Mouse (Mus musculus) kidney, postnatal 0 days (tissue): ENCODE results near the gene 1700001O22Rik. TPM values are rescaled to one million over a fixed set of nuclear protein-coding genes. Genes with fewer than 3 reads are reported as not detected.

Experiments used
- ATAC-seq: fragments of 200-750 bp; cut with Nextera tagmentation; replicated peaks from 2 replicates; pipeline ENCODE4 v1.8.0; 2017; ENCODE audit warnings: low read depth, moderate number of reproducible peaks, moderate TSS enrichment, moderate library complexity; ENCODE audit not compliant: low FRiP score
- DNase-seq: peaks from one replicate; pipeline ENCODE4 v3.0.0-alpha.2; 2016; ENCODE audit warnings: low spot score
- H3K27ac ChIP-seq: fragments of 300-500 bp; sonication (generic); 2 replicates; pipeline ENCODE4 v1.5.1; 2014; ENCODE audit warnings: mild to moderate bottlenecking
- H3K27me3 ChIP-seq: fragments of 300-500 bp; sonication (generic); 2 replicates; pipeline ENCODE4 v1.6.1; 2014; ENCODE audit warnings: low read length, mixed read lengths; ENCODE audit not compliant: insufficient read depth
- H3K36me3 ChIP-seq: fragments of 300-500 bp; sonication (generic); 2 replicates; pipeline ENCODE4 v1.6.1; 2014; ENCODE audit warnings: low read length, mixed read lengths; ENCODE audit not compliant: insufficient read depth
- H3K4me1 ChIP-seq: fragments of 300-500 bp; sonication (generic); replicated peaks from 2 replicates; pipeline ENCODE4 v1.6.1; 2014; ENCODE audit warnings: antibody characterized with exemption, low read length, mixed read lengths; ENCODE audit not compliant: insufficient read depth
- H3K4me2 ChIP-seq: fragments of 300-500 bp; sonication (generic); 2 replicates; pipeline ENCODE4 v1.6.1; 2014; ENCODE audit warnings: mild to moderate bottlenecking, low read length, moderate library complexity, mixed read lengths
- H3K4me3 ChIP-seq: fragments of 300-500 bp; sonication (generic); replicated peaks from 2 replicates; pipeline ENCODE4 v1.5.1; 2014; ENCODE audit warnings: low read depth, low read length
- H3K9ac ChIP-seq: fragments of 300-500 bp; sonication (generic); 2 replicates; pipeline ENCODE4 v1.6.1; 2014; ENCODE audit warnings: low read depth, low read length
- H3K9me3 ChIP-seq: fragments of 300-500 bp; sonication (generic); replicated peaks from 2 replicates; pipeline ENCODE4 v1.6.1; 2016; ENCODE audit warnings: low read length, inconsistent platforms, mixed read lengths
- CTCF ChIP-seq: IDR thresholded peaks from 2 replicates; pipeline ENCODE4 v1.5.1; 2016; ENCODE audit warnings: antibody characterized with exemption, low read depth, mild to moderate bottlenecking, moderate library complexity
- WGBS: fragments of 180-500 bp; shearing (Covaris S2); extraction: QIAGEN DNeasy Blood & Tissue Kit; methylation state at CpG from one replicate; pipeline ENCODE4 v1.1.7; 2014; 5-methylcytosine and 5-hydroxymethylcytosine counted together
- polyA plus RNA-seq: library from polyadenylated mRNA; unstranded; fragments of >200 nt; fragmentation: Nextera tagmentation; extraction: Ambion mirVana; gene quantifications from 2 replicates; pipeline ENCODE4 v1.2.1, GENCODE M21; 2015

Gene 1700001O22Rik
- polyA plus RNA-seq, 1 experiment from 2014 or later: 4.6 TPM

DNA sequence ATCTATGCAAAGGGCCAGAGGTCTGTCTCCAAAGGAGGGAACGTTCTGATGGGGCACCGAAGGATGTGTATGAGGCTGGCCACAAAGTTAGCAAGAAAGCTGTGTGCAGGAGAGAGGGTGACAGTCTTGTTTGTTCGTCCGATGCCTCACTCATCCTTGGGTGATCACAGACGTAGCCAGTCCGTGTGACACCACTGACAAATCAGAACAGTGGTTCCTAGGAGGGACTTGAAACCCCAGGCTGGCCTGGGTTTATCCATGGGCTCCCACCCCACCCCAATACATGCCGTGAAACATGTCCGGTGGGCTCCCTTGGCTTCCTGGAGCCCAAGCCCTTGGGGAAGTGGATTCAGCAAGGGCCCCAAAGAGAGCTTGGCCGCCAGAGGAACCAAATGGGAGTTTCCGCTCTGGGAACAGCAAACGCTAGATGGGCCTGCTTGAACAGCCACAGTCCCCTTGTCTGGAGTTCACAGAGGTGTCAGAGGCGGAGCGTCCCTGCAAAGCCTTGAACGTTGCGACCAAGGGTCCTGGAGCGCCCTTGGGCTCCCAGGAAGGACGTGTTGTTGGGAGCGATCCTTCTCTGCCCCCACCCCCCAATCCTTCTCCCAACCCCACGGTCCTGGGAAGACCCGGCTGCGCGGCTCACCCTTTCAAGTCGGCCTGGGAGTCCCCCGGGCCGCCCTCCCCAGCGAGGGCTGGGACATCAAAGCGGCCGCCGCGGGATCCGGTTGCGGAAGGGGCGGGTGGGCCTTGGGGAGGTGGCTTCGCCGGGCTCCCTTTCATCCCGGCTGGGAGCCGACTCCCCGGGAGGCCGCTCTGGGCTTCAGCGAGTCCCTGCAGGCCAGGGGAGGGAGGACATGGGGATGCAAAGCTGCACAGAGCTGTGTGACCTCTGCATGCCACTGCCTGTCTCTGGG is 19.1 kb downstream of the 1700001O22Rik start:
- Histone ChIP-seq H3K4me1 (peaks cover 20% of the 10 kb centered on the region; the same call in 1 of the 2 replicates), H3K27me3 (no peaks in the 10 kb centered on the region), H3K4me2 (peak overlapping the region; percentile 60), H3K36me3 (no peaks in the 10 kb centered on the region), H3K27ac (peak overlapping the region; percentile 92), H3K4me3 (peak overlapping the region; percentile 16; the same call in 1 of the 2 replicates), H3K9ac (peak overlapping the region; percentile 60), H3K9me3 (no peaks in the 10 kb centered on the region)
- DNase-seq: peak; percentile 93
- peak; percentile 43 for TF ChIP-seq CTCF
- 5% methylated on average over 40 of the region's 40 CpGs for WGBS
- ATAC-seq: peak; percentile 82

DNA sequence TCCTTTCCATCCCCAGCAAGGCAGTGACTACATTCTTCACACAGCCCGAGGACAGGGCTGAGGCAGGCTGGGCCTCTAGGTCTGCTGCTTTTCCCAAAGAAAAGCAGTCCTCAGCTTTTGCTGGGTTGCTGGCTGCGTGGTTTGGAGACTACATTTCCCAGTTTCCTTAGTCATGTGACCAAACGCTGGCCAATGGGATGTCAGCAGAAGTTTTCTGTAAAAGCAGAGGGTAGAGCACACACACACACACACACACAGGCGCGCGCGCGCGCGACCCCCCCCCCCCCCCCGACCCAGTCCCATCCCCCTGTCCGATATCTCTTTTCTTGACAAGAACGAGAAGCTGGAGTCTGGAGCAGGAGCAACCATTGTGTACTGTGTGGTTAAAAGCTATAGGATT is 20.1 kb downstream of the 1700001O22Rik start:
- peak overlapping the region; percentile 46 for H3K4me2 ChIP-seq
- no peaks in the 10 kb centered on the region for H3K36me3 ChIP-seq
- DNase-seq (peak; percentile 87), ATAC-seq (0 out of 2 replicates have a peak, but pooled peaks have one; percentile 13)
- peak overlapping the region; percentile 92 for H3K27ac ChIP-seq
- no peak overlapping the region for H3K4me3 ChIP-seq
- H3K4me1 ChIP-seq: peaks cover 20% of the 10 kb centered on the region; the same call in 1 of the 2 replicates
- 2% methylated on average over 13 of the region's 13 CpGs for WGBS
- no peak for TF ChIP-seq CTCF
- H3K9me3 ChIP-seq: no peaks in the 10 kb centered on the region
- H3K27me3 ChIP-seq: no peaks in the 10 kb centered on the region
- H3K9ac ChIP-seq: no peak overlapping the region; the same call in 1 of the 2 replicates

DNA sequence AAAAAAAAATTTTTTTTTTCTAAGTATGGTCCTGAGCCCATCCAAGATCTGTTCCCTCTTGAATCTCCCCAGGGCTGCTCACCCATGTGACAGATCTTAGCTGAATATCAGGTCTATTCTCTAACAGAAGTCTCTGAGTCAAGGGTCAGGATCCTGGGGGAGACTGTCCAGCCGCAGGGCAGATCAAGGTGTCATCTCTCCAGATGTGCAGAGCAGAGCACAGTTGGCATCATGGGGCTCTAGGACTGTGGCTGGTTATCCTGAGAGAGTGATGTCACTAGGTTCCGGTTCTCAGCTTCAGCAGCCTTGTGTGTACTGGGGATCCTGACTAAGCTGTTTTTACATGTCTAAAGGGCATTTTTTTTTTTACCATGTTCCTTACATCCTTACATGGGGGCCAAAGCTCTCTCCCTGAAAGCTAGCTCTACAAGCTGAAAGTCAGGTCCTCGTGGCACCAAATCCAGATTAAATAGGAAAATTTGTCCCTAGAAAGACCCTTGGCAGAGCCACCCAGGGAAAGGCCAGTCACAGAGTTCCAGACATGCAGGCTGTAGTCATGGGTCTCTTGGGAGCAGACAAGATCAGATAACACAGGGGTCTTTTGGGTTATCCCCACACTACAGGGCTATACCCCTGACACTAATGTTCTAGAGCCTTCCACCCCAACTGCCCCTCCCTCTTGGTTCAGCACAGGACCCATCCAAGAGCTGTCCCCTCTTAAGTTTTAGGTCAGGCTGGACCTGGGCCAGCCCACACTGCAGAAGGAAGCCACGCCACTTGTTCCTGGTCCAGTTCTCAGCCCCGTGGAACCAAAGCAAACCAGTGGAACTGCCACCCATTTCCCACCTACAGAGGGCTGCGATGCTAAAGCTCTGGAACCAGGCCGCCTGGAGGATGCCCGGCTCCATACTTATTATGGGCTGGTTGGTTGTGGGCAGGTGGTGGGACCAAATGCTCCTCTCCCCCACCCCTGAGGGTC is 20.9 kb downstream of the 1700001O22Rik start:
- no peaks in the 10 kb centered on the region for H3K9me3 ChIP-seq
- no peak for ATAC-seq
- no peaks in the 10 kb centered on the region for H3K27me3 ChIP-seq
- peaks cover 20% of the 10 kb centered on the region; the same call in 1 of the 2 replicates for H3K4me1 ChIP-seq
- peak overlapping the region; percentile 92 for H3K27ac ChIP-seq
- H3K4me2 ChIP-seq: 0 out of 2 replicates have a peak overlapping the region, but pooled peaks have one; percentile 46
- WGBS: 74% methylated on average over 8 of the region's 8 CpGs
- DNase-seq: no peak
- H3K4me3 ChIP-seq: no peak overlapping the region
- no peak overlapping the region; the same call in 1 of the 2 replicates for H3K9ac ChIP-seq
- H3K36me3 ChIP-seq: no peaks in the 10 kb centered on the region
- no peak for TF ChIP-seq CTCF

DNA sequence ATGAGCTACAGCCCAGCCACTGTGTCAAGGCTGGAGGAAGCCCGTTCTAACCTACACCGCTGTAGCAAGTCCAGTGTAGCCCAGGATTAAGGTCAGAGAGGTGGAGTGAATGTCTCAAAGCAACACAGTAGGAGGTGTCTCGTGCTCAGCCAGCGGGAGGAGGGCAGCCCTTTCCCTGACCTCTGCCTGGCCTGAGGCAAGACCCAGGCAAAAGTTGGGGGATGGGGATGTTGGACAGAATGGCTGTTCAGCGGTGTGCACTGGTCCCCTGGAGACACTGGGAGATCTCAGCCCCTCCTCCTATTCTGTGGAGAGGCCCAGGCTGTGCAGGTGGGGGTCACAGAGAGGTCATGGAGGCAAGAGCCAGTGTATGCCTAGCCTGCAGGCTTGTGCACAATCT is 24.2 kb downstream of the 1700001O22Rik start:
- Histone ChIP-seq H3K4me1 (peaks cover 13% of the 10 kb centered on the region), H3K4me3 (no peak overlapping the region), H3K4me2 (no peak overlapping the region), H3K9me3 (no peaks in the 10 kb centered on the region), H3K27me3 (no peaks in the 10 kb centered on the region), H3K9ac (no peak overlapping the region), H3K27ac (peak overlapping the region; percentile 62; the same call in 1 of the 2 replicates), H3K36me3 (no peaks in the 10 kb centered on the region)
- ATAC-seq (peak; percentile 16; the same call in 1 of the 2 replicates), DNase-seq (no peak)
- TF ChIP-seq CTCF: no peak
- 13% methylated on average over 5 of the region's 5 CpGs for WGBS

DNA sequence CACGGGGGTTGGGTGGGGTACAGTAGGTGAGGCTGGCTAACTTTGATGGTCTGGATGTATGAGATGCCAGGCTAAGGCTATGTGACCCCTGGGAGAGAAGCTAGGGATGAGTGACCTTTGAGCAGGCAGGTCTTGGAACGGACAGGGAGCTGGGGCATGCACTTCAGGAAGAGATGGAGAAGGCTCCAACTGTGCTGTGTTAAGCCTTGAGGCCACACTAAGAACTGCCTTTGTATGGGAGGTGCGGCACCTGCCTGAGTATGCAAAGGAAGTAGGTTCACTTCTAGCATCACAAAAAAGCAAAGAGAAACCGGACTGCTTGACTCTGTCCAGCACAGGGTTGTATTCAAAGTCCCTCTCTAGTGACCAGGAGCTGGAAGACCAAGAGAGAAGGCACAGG is 25.2 kb downstream of the 1700001O22Rik start:
- Histone ChIP-seq H3K9me3 (no peaks in the 10 kb centered on the region), H3K9ac (no peak overlapping the region), H3K4me3 (no peak overlapping the region), H3K4me1 (peaks cover 7% of the 10 kb centered on the region), H3K36me3 (no peaks in the 10 kb centered on the region), H3K27ac (no peak overlapping the region), H3K4me2 (no peak overlapping the region), H3K27me3 (no peaks in the 10 kb centered on the region)
- DNase-seq (no peak), ATAC-seq (no peak)
- 75% methylated on average over 4 of the region's 4 CpGs for WGBS
- no peak for TF ChIP-seq CTCF

DNA sequence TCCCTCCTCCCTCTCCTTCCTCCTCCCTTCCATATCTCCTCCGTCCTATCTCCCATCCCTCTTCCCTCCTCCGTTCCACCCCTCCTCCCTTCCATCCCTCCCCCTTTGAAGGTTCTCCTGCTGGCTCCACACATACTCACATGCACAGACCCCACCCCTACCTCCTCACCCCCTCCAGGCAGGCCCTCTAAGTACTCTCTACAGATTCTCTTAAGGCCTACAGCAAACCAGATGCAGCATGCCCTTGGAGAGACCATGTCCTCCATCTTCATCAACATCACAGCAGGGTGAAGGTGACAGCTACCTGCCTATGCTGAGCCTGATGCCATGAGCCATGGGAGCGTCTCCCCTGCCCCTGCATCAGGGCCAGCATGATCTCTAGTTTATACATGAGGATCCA is 26.2 kb downstream of the 1700001O22Rik start:
- Histone ChIP-seq H3K27ac (no peak overlapping the region), H3K9me3 (no peaks in the 10 kb centered on the region), H3K9ac (no peak overlapping the region), H3K36me3 (no peaks in the 10 kb centered on the region), H3K27me3 (no peaks in the 10 kb centered on the region), H3K4me2 (no peak overlapping the region), H3K4me1 (peaks cover 12% of the 10 kb centered on the region), H3K4me3 (no peak overlapping the region)
- no peak for TF ChIP-seq CTCF
- ATAC-seq (no peak), DNase-seq (no peak)
- WGBS: 72% methylated on average over 3 of the region's 3 CpGs
